Mouse (Mus musculus): ENCODE results near the gene Klra3. TPM values are rescaled to one million over a fixed set of nuclear protein-coding genes. Genes with fewer than 3 reads are reported as not detected.
"Not testable (repeated sequence)": the region's sequence is repeated elsewhere in the genome, so short reads cannot be mapped to it uniquely, and the experiment has no call there.

Gene Klra3
- total RNA-seq (2021) = not detected
- long read RNA-seq, experiment 1 = 0 reads
- long read RNA-seq, experiment 2 = 0 reads

GRCm38 (mm10) chr6:130337411-130337810 is at the start of gene Klra3:
Gene Klra3 (minus strand): TSS chr6:130337574.
- Histone ChIP-seq H3K27ac (no peak within 1 kb of the TSS), H3K4me3 (no peak within 1 kb of the TSS)
- DNase-seq (ENCODE audit: low spot score in 2 of 2) = no peak
- no peak for TF ChIP-seq CTCF (conservative IDR thresholded peaks at IDR 0.05)

GRCm38 (mm10) chr6:130386750-130387149 is 49.4 kb upstream of the Klra3 start, which contains the start of gene Klra1:
Gene Klra1 (minus strand): TSS chr6:130386874.
- no peak for DNase-seq (ENCODE audit: low spot score in 2 of 2)
- no peak for TF ChIP-seq CTCF (conservative IDR thresholded peaks at IDR 0.05)
- no peak within 1 kb of the TSS for H3K27ac ChIP-seq
- no peak within 1 kb of the TSS for H3K4me3 ChIP-seq

- H3K27ac ChIP-seq = no peak overlapping the region
Observed at GRCm38 (mm10) chr6:130385803-130386202, 48.4 kb upstream of the Klra3 start.

GRCm38 (mm10) chr6:130382375-130382774 is 45.0 kb upstream of the Klra3 start:
- no peak for TF ChIP-seq CTCF (conservative IDR thresholded peaks at IDR 0.05)
- DNase-seq (ENCODE audit: low spot score in 2 of 2) = no peak
- Histone ChIP-seq H3K27ac (no peak overlapping the region), H3K4me3 (no peak overlapping the region)

More at GRCm38 (mm10) chr6:130385803-130386202, 48.4 kb upstream of the Klra3 start:
- no peak overlapping the region for H3K4me3 ChIP-seq
- DNase-seq (ENCODE audit: low spot score in 2 of 2) = no peak
- no peak for TF ChIP-seq CTCF (conservative IDR thresholded peaks at IDR 0.05)

GRCm38 (mm10) chr6:130345381-130345780 is 8.0 kb upstream of the Klra3 start:
- H3K4me3 ChIP-seq; H3K27ac ChIP-seq; DNase-seq (ENCODE audit: low spot score in 2 of 2): not testable (repeated sequence)

- H3K4me3 ChIP-seq; H3K27ac ChIP-seq; DNase-seq (ENCODE audit: low spot score in 2 of 2): not testable (repeated sequence)
Observed at GRCm38 (mm10) chr6:130341973-130342372, 4.6 kb upstream of the Klra3 start.

- H3K27ac ChIP-seq = no peak overlapping the region
- TF ChIP-seq CTCF (conservative IDR thresholded peaks at IDR 0.05) = no peak
- H3K4me3 ChIP-seq = no peak overlapping the region
- DNase-seq (ENCODE audit: low spot score in 2 of 2) = no peak
Observed at GRCm38 (mm10) chr6:130287984-130288649, 49.3 kb downstream of the Klra3 start.

DNA sequence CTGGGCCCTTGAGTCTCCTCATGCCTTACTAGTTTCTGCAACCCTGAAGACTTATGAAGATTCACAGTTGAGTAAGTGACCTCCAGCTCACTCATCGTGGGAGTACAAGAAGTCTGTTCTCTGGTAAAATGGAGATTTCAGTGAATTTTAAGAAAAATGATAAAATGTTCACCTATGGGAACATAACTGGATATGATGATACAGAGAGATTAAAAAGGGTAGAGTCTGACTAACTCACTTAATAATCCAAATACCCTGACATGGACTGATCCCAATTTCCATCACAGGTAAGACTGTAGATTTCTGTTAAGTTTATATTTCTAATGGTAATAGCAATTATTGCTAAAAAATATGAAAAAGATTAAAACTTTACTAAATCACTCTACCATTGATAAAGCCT is 55.5 kb downstream of the Klra3 start, which contains the start of gene Klra10:
Klra10 (minus strand) TSS at position 101 of the 400 bp plus-strand sequence.
- H3K27ac ChIP-seq; H3K4me3 ChIP-seq; DNase-seq (ENCODE audit: low spot score in 2 of 2): not testable (repeated sequence)

Other genes starting within 250 kb of the Klra3 start
- gene Klra8, start 207.7 kb downstream of the Klra3 start, total RNA-seq (2021) = not detected
- not detected for gene Klra9, start 144.5 kb downstream of the Klra3 start, total RNA-seq (2021)
- gene Klra7, start 104.3 kb downstream of the Klra3 start, total RNA-seq (2021) = not detected
- not detected for gene Klra10, start 55.6 kb downstream of the Klra3 start, total RNA-seq (2021)
- not detected for gene Klra1, start 49.3 kb upstream of the Klra3 start, total RNA-seq (2021)

Measured in layer of hippocampus, adult 2 months (tissue).